Mouse (Mus musculus) E14TG2a.4 (cell line): Measurements from ENCODE around the gene Zkscan8.

ENCODE experiments used
- CTCF ChIP-seq: conservative IDR thresholded peaks from 2 replicates; pipeline ENCODE4 v1.5.1; 2014; ENCODE audit warnings: low read length
- POU5F1 ChIP-seq: IDR thresholded peaks from 2 replicates; pipeline ENCODE4 v1.6.1; 2014; ENCODE audit warnings: low read length, borderline replicate concordance

GRCm38 (mm10) chr13:21549487-21549886 lies 18.6 kb upstream of the Zkscan8 start:
- TF ChIP-seq CTCF (no peak), POU5F1 (no peak)
